Mouse (Mus musculus) kidney, adult 2 months (tissue): ENCODE measurements around the gene Ift22. TPM values are rescaled to one million over a fixed set of nuclear protein-coding genes. Genes with fewer than 3 reads are reported as not detected.

Experiments
- DNase-seq: peaks from one replicate; pipeline ENCODE4 v3.0.0; 2021
- H3K27ac ChIP-seq: fragments of 200-500 bp; 2 replicates; pipeline ENCODE4 v1.5.1; 2012; ENCODE audit warnings: low read depth, low read length, control low read depth, inconsistent platforms; ENCODE audit not compliant: insufficient read depth
- H3K27me3 ChIP-seq: fragments of 200-500 bp; replicated peaks from 2 replicates; pipeline ENCODE4 v1.6.1; 2012; ENCODE audit warnings: mild to moderate bottlenecking, moderate library complexity, low read length, inconsistent platforms; ENCODE audit not compliant: control insufficient read depth, insufficient read depth
- H3K36me3 ChIP-seq: fragments of 200-500 bp; 2 replicates; pipeline ENCODE4 v1.6.1; 2012; ENCODE audit warnings: mild to moderate bottlenecking, moderate library complexity, low read length, inconsistent platforms; ENCODE audit not compliant: control insufficient read depth, insufficient read depth
- H3K4me1 ChIP-seq: fragments of 200-500 bp; 2 replicates; pipeline ENCODE4 v1.6.1; 2011; ENCODE audit warnings: low read length; ENCODE audit not compliant: control insufficient read depth, insufficient read depth
- H3K4me3 ChIP-seq: fragments of 200-500 bp; 2 replicates; pipeline ENCODE4 v1.5.1; 2011; ENCODE audit warnings: mild to moderate bottlenecking, low read depth, low read length, control low read depth; ENCODE audit not compliant: insufficient read depth
- CTCF ChIP-seq: fragments of 200-500 bp; conservative IDR thresholded peaks from 2 replicates; pipeline ENCODE4 v1.5.1; 2011; ENCODE audit warnings: low read depth, mild to moderate bottlenecking, control low read depth, low read length, moderate library complexity, mixed read lengths; ENCODE audit not compliant: insufficient read depth, insufficient read length
- POLR2A ChIP-seq: fragments of 200-500 bp; IDR thresholded peaks from one replicate; pipeline ENCODE4 v1.6.1; 2011; ENCODE audit warnings: low read depth, low read length, control low read depth
- WGBS: fragments of 180-500 bp; shearing (Covaris S2); methylation state at CpG from one replicate; pipeline ENCODE4 v1.1.7; 2018; 5-methylcytosine and 5-hydroxymethylcytosine counted together
- polyA plus RNA-seq: library from polyadenylated mRNA; depleted of rRNA; stranded (reverse); fragments of >200 nt; gene quantifications from 2 replicates; pipeline ENCODE4 v1.2.3, GENCODE M21; 2012; rRNA removed

Gene Ift22
- polyA plus RNA-seq, 1 experiment = 26.5 TPM

DNA sequence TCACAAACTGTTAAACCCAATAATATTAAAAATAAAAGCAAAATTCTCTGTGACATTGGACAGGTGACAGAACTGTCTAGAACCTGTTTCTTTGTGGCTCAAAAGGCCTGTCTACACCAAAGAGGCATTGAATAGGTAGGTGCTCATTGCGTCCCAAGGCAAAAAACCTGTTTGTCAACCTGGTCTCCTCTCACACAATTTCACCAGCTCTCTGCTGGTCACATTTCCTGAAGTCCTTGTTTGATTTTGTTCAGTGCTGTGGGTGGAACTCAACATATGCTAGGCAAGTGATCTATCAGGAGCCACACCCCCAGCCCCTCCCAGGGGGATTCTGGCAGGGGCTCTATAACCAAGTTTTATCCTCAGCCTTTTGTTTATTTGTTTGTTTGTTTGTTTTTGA, 49.3 kb downstream of the Ift22 start:
- no peaks in the 10 kb centered on the region for H3K36me3 ChIP-seq
- TF ChIP-seq POLR2A (no peak), CTCF (no peak)
- H3K27me3 ChIP-seq = no peaks in the 10 kb centered on the region
- H3K4me1 ChIP-seq = peaks cover 31% of the 10 kb centered on the region
- peak overlapping the region; percentile 39; the same call in 1 of the 2 replicates for H3K27ac ChIP-seq
- 66% methylated on average over 1 of the region's 1 CpGs for WGBS
- no peak for DNase-seq
- no peak overlapping the region for H3K4me3 ChIP-seq

DNA sequence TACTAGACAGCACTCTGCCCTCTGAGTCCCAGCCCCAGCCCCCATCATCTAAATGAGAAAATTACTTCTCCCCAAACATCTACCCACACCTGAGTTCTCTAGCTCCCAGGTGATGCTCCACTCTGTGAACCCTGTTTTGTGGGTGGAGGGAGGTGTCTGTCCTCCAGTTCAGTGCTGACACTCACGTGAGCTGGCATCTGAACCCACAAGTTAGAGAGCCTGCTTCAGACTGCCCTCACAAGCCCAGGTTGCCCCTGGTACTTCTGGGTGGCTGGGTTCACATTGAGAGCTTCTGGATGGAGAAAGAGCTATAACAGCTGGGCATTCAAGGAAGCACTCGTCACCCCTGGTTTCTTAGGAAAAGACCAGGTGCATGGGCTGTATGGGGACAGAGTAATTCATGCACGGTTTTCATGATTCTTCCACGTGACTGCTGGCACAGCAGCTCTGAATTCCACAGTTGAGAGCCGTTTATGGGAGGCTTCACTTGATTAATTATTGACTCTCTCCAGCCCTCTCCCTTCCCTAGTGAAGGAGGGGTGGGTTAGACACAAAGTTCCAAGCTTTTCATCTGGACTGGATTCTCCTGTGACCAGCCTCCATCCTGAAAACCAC, 51.1 kb downstream of the Ift22 start:
- Histone ChIP-seq H3K4me1 (peaks cover 34% of the 10 kb centered on the region), H3K27me3 (no peaks in the 10 kb centered on the region), H3K27ac (peak overlapping the region; percentile 97), H3K36me3 (no peaks in the 10 kb centered on the region; the same call in 1 of the 2 replicates), H3K4me3 (no peak overlapping the region)
- peak; percentile 94 for DNase-seq
- TF ChIP-seq POLR2A (no peak), CTCF (no peak)
- WGBS = 20% methylated on average over 5 of the region's 5 CpGs

DNA sequence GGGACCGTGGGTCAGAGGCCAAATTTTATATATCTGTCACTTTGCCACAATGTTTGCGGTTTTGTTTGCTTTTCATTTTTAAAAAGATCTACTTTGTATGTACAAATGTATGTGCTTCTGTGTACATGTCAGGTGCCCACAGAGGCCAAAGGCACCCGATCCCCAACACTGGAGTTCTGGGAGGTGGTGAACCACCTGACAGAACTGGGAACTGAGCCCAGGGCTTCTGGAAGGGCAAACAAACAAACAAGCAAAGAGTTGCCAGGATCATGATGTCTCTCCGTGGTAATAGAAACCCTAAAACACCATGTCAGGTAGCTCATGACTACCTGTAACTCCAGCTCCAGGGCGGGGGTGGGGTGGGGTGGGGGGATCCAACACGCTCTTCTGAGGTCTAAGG, 52.1 kb downstream of the Ift22 start:
- H3K27me3 ChIP-seq = no peaks in the 10 kb centered on the region
- H3K4me3 ChIP-seq = no peak overlapping the region
- H3K4me1 ChIP-seq = peaks cover 39% of the 10 kb centered on the region
- 64% methylated on average over 6 of the region's 6 CpGs for WGBS
- TF ChIP-seq POLR2A (no peak), CTCF (no peak)
- no peaks in the 10 kb centered on the region; the same call in 1 of the 2 replicates for H3K36me3 ChIP-seq
- H3K27ac ChIP-seq = 0 out of 2 replicates have a peak overlapping the region, but pooled peaks have one; percentile 13
- DNase-seq = peak; percentile 87

DNA sequence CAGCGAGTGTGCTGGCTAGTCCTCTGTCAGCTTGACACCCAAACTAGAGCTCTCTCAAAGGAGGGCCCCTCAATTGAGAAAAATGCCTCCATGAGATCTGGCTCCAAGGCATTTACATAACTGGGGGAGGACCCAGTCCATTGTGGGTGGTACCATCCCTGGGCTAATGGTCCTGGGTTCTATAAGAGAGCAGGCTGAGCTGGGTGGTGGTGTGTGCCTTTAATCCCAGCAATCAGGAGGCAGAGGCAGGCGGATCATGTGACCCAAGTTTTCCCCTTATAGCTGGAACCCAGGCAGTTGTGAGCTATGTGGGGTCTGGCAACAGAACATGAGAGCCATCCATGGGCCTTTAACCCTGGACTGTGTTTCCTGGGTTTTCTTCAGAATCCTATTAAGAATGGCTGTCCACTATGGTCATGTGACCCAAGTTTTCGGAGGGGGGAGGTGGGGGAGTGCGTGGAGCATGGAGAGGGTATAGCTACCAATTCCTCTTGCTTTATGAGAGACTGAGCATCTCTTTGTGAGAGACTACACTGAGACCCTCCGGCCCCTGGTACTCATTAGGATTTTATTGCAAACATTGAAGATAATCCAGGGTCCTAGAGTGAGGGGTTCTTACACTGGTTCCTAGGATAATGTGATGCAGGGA, 53.5 kb downstream of the Ift22 start:
- H3K27ac ChIP-seq = peak overlapping the region; percentile 92
- no peak for TF ChIP-seq CTCF
- TF ChIP-seq POLR2A = no peak
- H3K27me3 ChIP-seq = no peaks in the 10 kb centered on the region
- peak overlapping the region; percentile 66 for H3K4me3 ChIP-seq
- peaks cover 47% of the 10 kb centered on the region for H3K4me1 ChIP-seq
- no peaks in the 10 kb centered on the region; the same call in 1 of the 2 replicates for H3K36me3 ChIP-seq
- DNase-seq = peak; percentile 23
- WGBS = 26% methylated on average over 5 of the region's 5 CpGs

DNA sequence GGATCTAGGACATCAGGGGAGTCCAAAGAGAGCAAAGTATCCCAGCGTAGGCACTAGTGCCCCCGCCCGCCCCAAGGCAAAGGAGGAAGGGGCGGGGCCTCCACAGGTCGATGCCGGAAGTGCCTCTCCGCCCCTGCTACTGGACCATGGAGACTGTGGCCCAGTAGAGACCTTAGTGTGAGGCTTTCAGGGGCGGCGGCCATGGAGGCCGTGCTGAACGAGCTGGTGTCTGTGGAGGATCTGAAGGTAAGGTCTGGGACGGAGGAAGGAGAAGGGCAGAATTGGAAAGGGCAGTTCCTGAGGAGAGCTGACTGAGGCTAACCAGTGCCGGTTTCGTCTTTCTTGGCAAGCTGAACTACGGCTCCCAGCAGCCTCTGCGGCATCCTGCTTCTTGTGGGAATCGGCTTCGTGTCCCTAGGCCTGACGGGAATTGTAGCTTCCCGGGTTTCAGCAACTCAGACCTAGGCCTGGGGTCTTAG, 54.1 kb downstream of the Ift22 start:
- Histone ChIP-seq H3K27me3 (no peaks in the 10 kb centered on the region), H3K27ac (peak overlapping the region; percentile 92), H3K36me3 (no peaks in the 10 kb centered on the region; the same call in 1 of the 2 replicates), H3K4me1 (peaks cover 48% of the 10 kb centered on the region), H3K4me3 (peak overlapping the region; percentile 66)
- peak; percentile 96 for DNase-seq
- no peak for TF ChIP-seq POLR2A
- 0 out of 2 replicates have a peak, but pooled peaks have one; percentile 3 for TF ChIP-seq CTCF
- under 1% methylated on average over 20 of the region's 20 CpGs for WGBS

DNA sequence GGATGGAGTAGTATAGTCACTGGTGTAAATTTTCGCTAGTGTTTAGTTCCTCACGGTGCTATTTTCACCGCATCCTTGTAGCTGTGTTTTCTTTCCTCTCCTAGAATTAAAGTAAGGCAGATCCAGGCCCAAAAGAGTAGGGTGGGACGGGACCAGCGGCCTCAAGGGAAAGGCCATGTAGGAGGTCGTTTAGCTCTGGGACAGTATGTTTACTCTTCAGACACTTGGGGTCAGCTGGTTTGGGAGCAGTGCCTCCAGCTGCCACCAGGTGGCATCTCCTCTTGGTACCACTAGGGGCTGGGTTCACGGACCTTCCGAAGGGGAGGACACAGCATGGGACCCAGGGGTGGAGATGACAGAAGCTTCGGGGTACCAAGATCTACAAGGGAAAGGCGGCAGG, 54.6 kb downstream of the Ift22 start:
- Histone ChIP-seq H3K27ac (peak overlapping the region; percentile 92), H3K27me3 (no peaks in the 10 kb centered on the region), H3K36me3 (no peaks in the 10 kb centered on the region; the same call in 1 of the 2 replicates), H3K4me1 (peaks cover 52% of the 10 kb centered on the region), H3K4me3 (peak overlapping the region; percentile 66)
- WGBS = 1% methylated on average over 10 of the region's 10 CpGs
- TF ChIP-seq POLR2A (no peak), CTCF (peak; percentile 88)
- peak; percentile 88 for DNase-seq

DNA sequence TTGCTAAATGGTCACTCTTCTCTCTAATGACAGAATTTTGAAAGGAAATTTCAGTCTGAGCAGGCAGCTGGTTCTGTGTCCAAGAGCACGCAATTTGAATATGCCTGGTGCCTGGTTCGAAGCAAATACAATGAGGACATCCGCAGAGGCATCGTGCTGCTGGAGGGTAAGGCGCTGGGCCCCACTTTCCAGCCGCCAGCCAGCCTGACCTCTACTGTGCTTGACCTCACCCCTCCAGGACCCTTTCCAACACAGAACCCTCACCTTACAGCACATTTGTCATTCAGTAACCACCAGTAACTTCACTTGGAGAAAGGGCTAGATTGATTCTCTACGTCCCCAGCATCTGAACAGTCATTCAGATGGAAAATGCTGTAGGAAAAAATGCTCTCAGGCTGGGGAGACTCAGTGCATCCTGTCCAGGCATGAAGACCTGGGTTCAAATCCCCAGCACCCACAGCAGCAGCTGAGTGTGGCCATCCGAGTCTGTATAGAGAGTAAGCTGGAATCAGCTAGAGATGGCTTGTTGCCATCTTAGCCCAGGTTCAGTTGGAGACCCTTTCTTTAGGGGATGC, 55.1 kb downstream of the Ift22 start:
- no peaks in the 10 kb centered on the region for H3K27me3 ChIP-seq
- no peaks in the 10 kb centered on the region; the same call in 1 of the 2 replicates for H3K36me3 ChIP-seq
- peaks cover 52% of the 10 kb centered on the region for H3K4me1 ChIP-seq
- TF ChIP-seq CTCF (no peak), POLR2A (no peak)
- H3K4me3 ChIP-seq = peak overlapping the region; percentile 66; the same call in 1 of the 2 replicates
- DNase-seq = no peak
- 52% methylated on average over 8 of the region's 8 CpGs for WGBS
- peak overlapping the region; percentile 18 for H3K27ac ChIP-seq

Other genes starting within 250 kb of the Ift22 start
- gene Myl10, start 215.0 kb upstream of the Ift22 start, polyA plus RNA-seq = not detected in 2 replicates
- 5.6 and 8.5 TPM in 2 replicates for gene Col26a1, start 24.9 kb upstream of the Ift22 start, polyA plus RNA-seq
- 276 and 313 TPM in 2 replicates for gene Fis1, start 45.1 kb downstream of the Ift22 start, polyA plus RNA-seq
- gene Cldn15, start 58.5 kb downstream of the Ift22 start, polyA plus RNA-seq = 28.2 and 33.1 TPM in 2 replicates
- 44.0 and 46.9 TPM in 2 replicates for gene Plod3, start 78.9 kb downstream of the Ift22 start, polyA plus RNA-seq
- gene Znhit1, start 79.9 kb downstream of the Ift22 start, polyA plus RNA-seq = 99.7 and 105 TPM in 2 replicates
- gene Vgf, start 118.2 kb downstream of the Ift22 start, polyA plus RNA-seq = 0.03 and 0.08 TPM in 2 replicates
- 57.7 and 67.0 TPM in 2 replicates for gene Ap1s1, start 138.0 kb downstream of the Ift22 start, polyA plus RNA-seq
- 1.1 and 2.1 TPM in 2 replicates for gene Serpine1, start 164.1 kb downstream of the Ift22 start, polyA plus RNA-seq
- gene Trim56, start 208.1 kb downstream of the Ift22 start, polyA plus RNA-seq = 10.2 and 14.4 TPM in 2 replicates
- gene Muc3, start 241.2 kb downstream of the Ift22 start, polyA plus RNA-seq = not detected in 2 replicates